Mouse (Mus musculus): ENCODE data around the gene Gm10428. TPM values are rescaled to one million over a fixed set of nuclear protein-coding genes. Genes with fewer than 3 reads are reported as not detected.

Gm10428 gene
- polyA plus RNA-seq, 1 experiment from 2014 or later = not detected

Other genes starting within 250 kb of the Gm10428 start
- 47.2 and 51.6 TPM in 2 replicates for gene Cenpv, start 213.8 kb upstream of the Gm10428 start, polyA plus RNA-seq (2016; fragmentation: Nextera tagmentation; extraction: Ambion mirVana)
- 3,674 and 3,736 TPM in 2 replicates for gene Ubb, start 201.9 kb upstream of the Gm10428 start, polyA plus RNA-seq (2016; fragmentation: Nextera tagmentation; extraction: Ambion mirVana)
- gene Trpv2, start 178.6 kb upstream of the Gm10428 start, polyA plus RNA-seq (2016; fragmentation: Nextera tagmentation; extraction: Ambion mirVana) = 10.8 and 14.3 TPM in 2 replicates
- 18.0 and 19.1 TPM in 2 replicates for gene Lrrc75a, start 104.6 kb upstream of the Gm10428 start, polyA plus RNA-seq (2016; fragmentation: Nextera tagmentation; extraction: Ambion mirVana)
- gene Mmgt2, start 104.4 kb upstream of the Gm10428 start, polyA plus RNA-seq (2016; fragmentation: Nextera tagmentation; extraction: Ambion mirVana) = 34.5 and 38.7 TPM in 2 replicates
- gene Zfp287, start 21.2 kb upstream of the Gm10428 start, polyA plus RNA-seq (2016; fragmentation: Nextera tagmentation; extraction: Ambion mirVana) = 20.8 and 21.1 TPM in 2 replicates
- gene Zfp286, start 36.4 kb downstream of the Gm10428 start, polyA plus RNA-seq (2016; fragmentation: Nextera tagmentation; extraction: Ambion mirVana) = 31.2 and 31.9 TPM in 2 replicates
- gene Trim16, start 67.1 kb downstream of the Gm10428 start, polyA plus RNA-seq (2016; fragmentation: Nextera tagmentation; extraction: Ambion mirVana) = 8.0 and 9.4 TPM in 2 replicates
- 0.25 and 0.40 TPM in 2 replicates for gene Fbxw10, start 94.0 kb downstream of the Gm10428 start, polyA plus RNA-seq (2016; fragmentation: Nextera tagmentation; extraction: Ambion mirVana)
- 49.5 and 51.7 TPM in 2 replicates for gene Tvp23b, start 126.4 kb downstream of the Gm10428 start, polyA plus RNA-seq (2016; fragmentation: Nextera tagmentation; extraction: Ambion mirVana)
- gene Cdrt4, start 198.1 kb downstream of the Gm10428 start, polyA plus RNA-seq (2016; fragmentation: Nextera tagmentation; extraction: Ambion mirVana) = not detected in 2 replicates